Mouse (Mus musculus): ENCODE data around the gene Entpd3. TPM values are rescaled to one million over a fixed set of nuclear protein-coding genes. Genes with fewer than 3 reads are reported as not detected.

Entpd3 gene
- polyA plus RNA-seq, 1 experiment from 2014 or later = not detected

DNA sequence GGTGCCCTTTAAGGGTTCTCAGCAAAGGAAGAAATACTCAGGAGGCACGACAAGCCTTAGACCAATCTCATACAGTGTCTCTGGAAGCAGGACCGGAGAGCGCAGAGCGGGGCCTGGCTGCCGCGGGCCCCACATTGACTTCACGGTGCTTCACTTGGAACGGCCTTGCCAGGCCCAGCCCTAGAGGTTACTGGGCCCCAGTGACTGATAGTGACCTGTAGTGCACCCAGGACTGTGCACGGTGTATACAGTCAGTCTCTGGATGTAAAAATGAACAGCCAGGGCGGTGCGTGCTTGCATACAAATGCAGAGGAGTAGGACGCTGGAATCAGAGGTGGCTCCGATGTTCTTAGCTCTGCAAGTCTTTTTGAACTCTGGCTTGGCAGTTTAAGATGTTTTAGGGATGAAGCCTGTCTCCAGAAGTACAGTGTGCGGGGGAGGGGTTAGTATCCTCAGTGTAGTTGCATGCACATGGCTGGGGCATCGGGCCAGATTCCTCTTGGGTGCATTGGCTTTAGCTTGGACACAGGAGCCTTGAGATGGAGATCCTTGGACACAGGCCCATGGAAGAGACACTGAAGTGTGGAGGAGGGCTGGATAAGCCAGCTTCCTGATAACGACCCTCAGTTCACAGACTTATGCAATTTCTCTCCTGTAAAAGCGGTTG lies 62.7 kb downstream of the Entpd3 start:
- peaks cover 10% of the 10 kb centered on the region for H3K4me1 ChIP-seq (replicated peaks)
- H3K36me3 ChIP-seq (replicated peaks) = no peaks in the 10 kb centered on the region
- 44% methylated on average over 17 of the region's 17 CpGs for WGBS (ENCODE audit: insufficient replicate concordance)
- H3K9ac ChIP-seq = no peak overlapping the region
- H3K4me3 ChIP-seq (replicated peaks) = peak overlapping the region; percentile 29
- peak overlapping the region; percentile 68 for H3K27ac ChIP-seq (replicated peaks)
- no peaks in the 10 kb centered on the region for H3K9me3 ChIP-seq (replicated peaks)
- H3K27me3 ChIP-seq = no peaks in the 10 kb centered on the region
- peak overlapping the region; percentile 53 for H3K4me2 ChIP-seq
- peak; percentile 85 for ATAC-seq (ENCODE audit: insufficient read depth)

DNA sequence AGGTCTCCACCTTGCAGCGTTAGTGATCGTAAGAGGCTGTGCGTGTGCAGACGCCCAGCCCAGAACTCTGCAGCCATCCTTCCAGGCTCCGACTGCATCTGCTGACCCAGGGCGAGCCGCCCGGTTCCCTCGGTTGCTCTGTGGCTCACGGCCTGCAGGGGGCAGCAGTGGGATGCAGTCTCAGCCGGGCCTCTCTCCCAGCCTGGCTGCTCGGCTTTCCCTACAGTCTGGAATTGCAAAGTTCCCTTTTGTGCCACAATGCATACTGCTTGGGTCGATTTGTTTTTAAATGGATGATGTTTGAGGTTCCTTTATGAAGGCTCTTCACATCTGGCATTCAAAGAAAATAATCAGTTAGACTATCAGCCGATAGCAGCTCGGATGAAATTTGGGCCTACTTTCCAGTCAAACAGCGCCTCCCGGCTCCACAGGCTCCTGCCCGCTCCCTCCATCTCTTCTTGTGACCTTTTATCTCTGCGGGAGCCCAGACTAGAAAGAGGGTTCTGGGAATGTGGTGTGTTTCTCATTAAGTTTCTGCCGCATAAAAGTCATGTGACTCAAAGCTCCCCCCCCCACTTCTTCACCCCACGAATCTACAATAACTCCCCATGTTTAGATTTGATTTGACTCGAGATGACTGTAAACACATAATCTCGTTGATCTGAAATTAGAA lies 63.4 kb downstream of the Entpd3 start:
- ATAC-seq (ENCODE audit: insufficient read depth) = peak; percentile 30; the same call in 1 of the 2 replicates
- H3K27ac ChIP-seq (replicated peaks) = peak overlapping the region; percentile 68; the same call in 1 of the 2 replicates

DNA sequence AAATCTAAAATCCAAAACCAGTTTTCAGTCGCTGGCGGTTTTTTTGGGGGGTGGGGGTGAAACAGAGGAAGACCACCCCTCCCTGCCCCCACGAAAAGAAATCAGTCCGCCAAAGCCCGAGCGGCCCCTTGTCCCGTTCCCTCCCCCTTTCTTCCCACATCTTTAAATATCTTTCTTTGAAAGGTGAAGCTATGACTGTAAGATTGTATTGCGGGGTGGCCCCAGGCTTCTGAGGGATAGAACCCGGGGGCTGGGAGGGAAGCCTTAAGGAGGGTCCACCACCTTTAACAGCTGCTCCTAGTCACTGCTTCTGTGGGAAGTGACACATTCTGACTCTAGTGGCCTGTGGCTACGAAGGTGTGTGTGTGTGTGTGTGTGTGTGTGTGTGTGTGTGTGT lies 63.9 kb downstream of the Entpd3 start:
- no peak overlapping the region for H3K27ac ChIP-seq (replicated peaks)

More for the DNA sequence above, 63.4 kb downstream of the Entpd3 start:
- Histone ChIP-seq H3K9me3 (replicated peaks) (no peaks in the 10 kb centered on the region), H3K4me3 (replicated peaks) (peak overlapping the region; percentile 29), H3K9ac (no peak overlapping the region), H3K4me1 (replicated peaks) (peaks cover 10% of the 10 kb centered on the region), H3K4me2 (peak overlapping the region; percentile 53), H3K27me3 (no peaks in the 10 kb centered on the region), H3K36me3 (replicated peaks) (no peaks in the 10 kb centered on the region)
- 13% methylated on average over 23 of the region's 23 CpGs for WGBS (ENCODE audit: insufficient replicate concordance)

DNA sequence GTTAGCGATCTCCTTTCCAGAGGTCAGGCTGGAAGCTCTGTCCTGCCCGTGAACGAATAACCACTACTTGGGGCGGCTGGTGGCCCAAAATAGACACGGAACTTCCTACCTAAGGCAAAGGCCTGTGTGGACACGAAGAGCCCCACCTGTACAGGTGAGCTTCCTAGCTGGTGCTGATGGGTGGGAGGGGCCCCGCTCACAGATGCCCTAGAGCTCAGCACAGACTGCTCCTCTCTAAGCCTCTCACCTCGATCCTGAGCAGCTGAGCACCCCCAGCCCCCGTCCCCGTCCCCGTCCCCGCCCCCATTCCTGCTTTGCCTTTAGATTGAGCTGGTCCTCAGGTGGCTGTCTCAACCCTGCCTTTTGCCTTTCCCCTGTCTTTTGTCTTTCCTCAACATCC lies 64.3 kb downstream of the Entpd3 start:
- WGBS (ENCODE audit: insufficient replicate concordance) = 52% methylated on average over 12 of the region's 12 CpGs
- Histone ChIP-seq H3K9ac (no peak overlapping the region), H3K27ac (replicated peaks) (no peak overlapping the region), H3K4me1 (replicated peaks) (peaks cover 10% of the 10 kb centered on the region), H3K27me3 (no peaks in the 10 kb centered on the region), H3K36me3 (replicated peaks) (no peaks in the 10 kb centered on the region), H3K9me3 (replicated peaks) (no peaks in the 10 kb centered on the region), H3K4me3 (replicated peaks) (no peak overlapping the region), H3K4me2 (no peak overlapping the region)
- no peak for ATAC-seq (ENCODE audit: insufficient read depth)

More for the DNA sequence above, 63.9 kb downstream of the Entpd3 start:
- Histone ChIP-seq H3K4me2 (no peak overlapping the region), H3K4me3 (replicated peaks) (no peak overlapping the region), H3K27me3 (no peaks in the 10 kb centered on the region), H3K36me3 (replicated peaks) (no peaks in the 10 kb centered on the region), H3K9me3 (replicated peaks) (no peaks in the 10 kb centered on the region), H3K4me1 (replicated peaks) (peaks cover 10% of the 10 kb centered on the region), H3K9ac (no peak overlapping the region)
- 48% methylated on average over 10 of the region's 10 CpGs for WGBS (ENCODE audit: insufficient replicate concordance)
- no peak for ATAC-seq (ENCODE audit: insufficient read depth)

DNA sequence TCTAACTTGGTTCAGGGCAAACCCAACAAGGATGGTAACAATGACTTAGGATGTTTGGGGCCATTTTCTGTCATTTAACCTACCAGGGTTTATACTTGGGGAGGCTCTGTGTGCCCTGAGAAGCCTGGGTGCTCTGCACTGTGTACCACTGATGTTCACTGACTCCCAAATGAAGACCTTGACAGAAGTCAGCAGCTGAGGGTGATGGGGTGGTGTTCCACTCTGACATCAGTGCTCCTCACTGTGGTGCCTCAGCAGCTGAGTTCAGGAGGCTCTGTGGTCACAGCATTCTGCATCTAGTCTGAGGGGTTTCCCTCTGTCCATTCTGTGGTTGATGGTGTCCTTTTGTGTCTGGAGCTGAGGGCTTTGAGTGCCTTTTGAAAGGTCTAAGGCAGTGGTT lies 71.4 kb downstream of the Entpd3 start:
- no peaks in the 10 kb centered on the region for H3K27me3 ChIP-seq
- H3K27ac ChIP-seq (replicated peaks) = no peak overlapping the region
- ATAC-seq (ENCODE audit: insufficient read depth) = no peak
- H3K9ac ChIP-seq = no peak overlapping the region
- no peaks in the 10 kb centered on the region for H3K36me3 ChIP-seq (replicated peaks)
- H3K9me3 ChIP-seq (replicated peaks) = no peaks in the 10 kb centered on the region
- H3K4me1 ChIP-seq (replicated peaks) = no peaks in the 10 kb centered on the region
- no peak overlapping the region for H3K4me3 ChIP-seq (replicated peaks)
- H3K4me2 ChIP-seq = no peak overlapping the region

DNA sequence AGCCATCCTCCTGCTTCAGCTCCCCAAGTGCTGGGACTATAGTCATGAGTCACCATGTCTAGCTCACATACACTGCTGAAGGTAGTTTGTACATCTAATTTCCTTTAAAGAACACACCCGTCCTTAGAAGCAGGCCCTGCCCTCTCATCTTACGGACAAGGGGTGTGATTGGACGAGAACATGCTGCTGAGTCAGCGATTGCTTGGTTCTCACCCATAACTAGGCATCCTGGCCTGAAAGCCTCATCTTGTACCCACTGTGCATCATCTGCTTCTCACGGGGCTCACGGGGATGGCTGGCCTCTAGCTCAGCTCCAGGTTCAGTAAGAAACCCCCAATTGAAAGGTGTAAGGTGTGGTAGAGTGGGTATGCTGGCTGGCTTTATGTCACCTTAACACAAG lies 74.4 kb downstream of the Entpd3 start:
- Histone ChIP-seq H3K27ac (replicated peaks) (no peak overlapping the region), H3K4me2 (no peak overlapping the region), H3K4me3 (replicated peaks) (no peak overlapping the region), H3K27me3 (0 out of 2 replicates have a peak, but pooled peaks cover 2% of the 10 kb centered on the region), H3K4me1 (replicated peaks) (no peaks in the 10 kb centered on the region), H3K36me3 (replicated peaks) (no peaks in the 10 kb centered on the region), H3K9ac (no peak overlapping the region), H3K9me3 (replicated peaks) (no peaks in the 10 kb centered on the region)
- ATAC-seq (ENCODE audit: insufficient read depth) = no peak
- WGBS (ENCODE audit: insufficient replicate concordance) = 67% methylated on average over 6 of the region's 6 CpGs

Other genes with a start within 250 kb of the Entpd3 start
- 0.02 TPM in 1 of 2 replicates, not detected in the other for gene Myrip, start 238.3 kb upstream of the Entpd3 start, polyA plus RNA-seq (2015; fragmentation: Nextera tagmentation; extraction: Ambion mirVana)
- 56.6 and 64.4 TPM in 2 replicates for gene Eif1b, start 47.6 kb upstream of the Entpd3 start, polyA plus RNA-seq (2015; fragmentation: Nextera tagmentation; extraction: Ambion mirVana)
- gene Rpl14, start 31.6 kb downstream of the Entpd3 start, polyA plus RNA-seq (2015; fragmentation: Nextera tagmentation; extraction: Ambion mirVana) = 332 and 383 TPM in 2 replicates

Measured in liver, embryonic 15.5 days (tissue).